Mouse (Mus musculus) spleen, postnatal 4 days (tissue): ENCODE results near the gene Nrsn2.

Source experiments
- DNase-seq, 2 experiments: peaks; one replicate each; pipeline ENCODE4 v3.0.0; 2022; ENCODE audit warnings: low spot score in 2 of 2

Gene Nrsn2

GRCm38 (mm10) chr2:152376345-152376741, at the start of gene Nrsn2:
Gene Nrsn2 (minus strand): TSS chr2:152376638.
- no peak for DNase-seq

GRCm38 (mm10) chr2:152415786-152416185, 39.3 kb upstream of the Nrsn2 start:
- no peak for DNase-seq

GRCm38 (mm10) chr2:152415287-152415686, 38.8 kb upstream of the Nrsn2 start, which contains the start of gene 6820408C15Rik:
Gene 6820408C15Rik (plus strand): TSS chr2:152415587.
- DNase-seq, result no peak

- peak; percentile 79 to 90 for DNase-seq
These were observed 38.2 kb upstream of the Nrsn2 start, which contains the start of gene Zcchc3 for GRCm38 (mm10) chr2:152414591-152415165. Gene Zcchc3 (minus strand): TSS chr2:152415027.

- DNase-seq, result peak; percentile 38 to 75
These were observed 37.5 kb upstream of the Nrsn2 start for GRCm38 (mm10) chr2:152413765-152414584.

GRCm38 (mm10) chr2:152413158-152413764, 36.8 kb upstream of the Nrsn2 start:
- peak in 1 of 2 experiments; percentile 32 for DNase-seq

GRCm38 (mm10) chr2:152412526-152413157, 36.2 kb upstream of the Nrsn2 start:
- no peak for DNase-seq

GRCm38 (mm10) chr2:152411471-152411870, 35.0 kb upstream of the Nrsn2 start:
- DNase-seq, result no peak

GRCm38 (mm10) chr2:152410971-152411371, 34.5 kb upstream of the Nrsn2 start:
- peak; percentile 43 to 69 for DNase-seq

GRCm38 (mm10) chr2:152409781-152410180, 33.3 kb upstream of the Nrsn2 start:
- no peak for DNase-seq

GRCm38 (mm10) chr2:152406126-152406525, 29.7 kb upstream of the Nrsn2 start:
- peak; percentile 93 to 94 for DNase-seq

GRCm38 (mm10) chr2:152399122-152399542, 22.7 kb upstream of the Nrsn2 start:
- no peak for DNase-seq

GRCm38 (mm10) chr2:152398691-152399090, 22.3 kb upstream of the Nrsn2 start:
- peak; percentile 94 to 95 for DNase-seq

GRCm38 (mm10) chr2:152397680-152398435, 21.4 kb upstream of the Nrsn2 start, which contains the start of gene Sox12:
Gene Sox12 (minus strand): TSS chr2:152398063.
- peak; percentile 95 to 99 for DNase-seq

- peak; percentile 75 to 86 for DNase-seq
These were observed 20.7 kb upstream of the Nrsn2 start for GRCm38 (mm10) chr2:152397004-152397589.

- peak; percentile 76 to 82 for DNase-seq
These were observed 19.9 kb upstream of the Nrsn2 start for GRCm38 (mm10) chr2:152396110-152397003.

- no peak for DNase-seq
These were observed 19.0 kb upstream of the Nrsn2 start for GRCm38 (mm10) chr2:152395271-152395920.

GRCm38 (mm10) chr2:152393225-152394017, 17.0 kb upstream of the Nrsn2 start:
- DNase-seq, result no peak
